Comparison of ENCODE assay signal across 11 mouse cellular contexts in the genomic region with DNA sequence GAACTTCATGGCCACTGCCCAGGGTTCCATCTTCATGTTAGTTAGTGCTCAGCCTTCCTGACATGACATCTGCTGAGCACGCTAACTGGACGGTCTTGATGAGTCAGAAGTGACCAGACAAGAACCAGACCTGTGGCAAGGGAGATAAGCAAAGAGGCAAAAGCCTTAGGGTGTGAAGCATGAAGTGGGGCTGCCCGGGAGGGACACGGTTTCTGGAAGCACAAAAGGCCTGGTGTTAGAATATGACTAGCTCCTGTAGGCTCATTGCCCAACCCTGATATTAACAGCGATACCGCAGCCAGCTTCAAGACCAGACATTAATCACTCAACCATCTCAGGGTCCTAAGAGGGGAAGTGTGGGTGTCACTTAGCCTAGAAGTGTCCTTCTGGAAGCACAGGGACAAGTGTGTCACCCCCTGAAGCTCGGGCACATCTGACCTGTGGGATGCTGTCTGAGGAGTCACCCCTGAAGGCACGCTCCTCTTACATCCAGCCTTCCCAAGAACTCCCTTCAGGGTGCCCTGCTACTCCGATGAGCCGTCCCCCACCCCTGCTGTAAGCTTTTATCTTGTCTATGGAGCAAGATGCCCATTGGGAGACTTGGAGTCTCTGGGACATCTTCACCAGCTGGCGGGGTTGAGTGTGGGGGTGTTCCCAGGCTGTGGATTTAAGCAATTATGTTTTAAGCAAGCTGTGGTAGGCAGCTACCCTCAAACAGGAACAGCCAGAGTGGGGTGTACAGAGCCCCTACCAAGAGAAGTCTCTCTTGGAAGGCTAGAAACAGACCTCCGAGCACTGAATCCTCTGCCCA. TPM values are rescaled to one million over a fixed set of nuclear protein-coding genes. Genes with fewer than 3 reads are reported as not detected.
DNase-seq lines count a peak whose midpoint lies in the region; ATAC-seq and TF ChIP-seq lines count a peak whose summit lies in the region.
"Had no signal": no experiment of that assay in that cellular context is flagged by ENCODE, and none has a peak within 500 bp of the region (broad histone marks: within the 10 kb centered on the region; RNA-seq: fewer than 3 reads in every experiment).

No protein-coding gene starts in this region.

- peak overlapping the region; percentile 2; the same call in 1 of the 2 replicates for H3K9ac ChIP-seq in heart, embryonic 11.5 days (ENCODE audit: low read depth, low read length)
- no peak overlapping the region for H3K9ac ChIP-seq in stomach, postnatal 0 days (ENCODE audit: low read length)
- H3K9ac ChIP-seq in neural tube, embryonic 15.5 days (replicated peaks), result no peak overlapping the region
- H3K9ac ChIP-seq: hindbrain, embryonic 14.5 days had no signal

- 44% methylated on average over 12 of the region's 12 CpGs for WGBS in heart, embryonic 11.5 days (ENCODE audit: insufficient replicate concordance)
- 68% methylated on average over 12 of the region's 12 CpGs for WGBS in stomach, postnatal 0 days
- WGBS in neural tube, embryonic 15.5 days, result 71% methylated on average over 12 of the region's 12 CpGs

- no peak for TF ChIP-seq CTCF in stomach, postnatal 0 days (IDR thresholded peaks at IDR 0.05; ENCODE audit: low read depth)

- DNase-seq in heart, adult 18-20 months, result no peak
- DNase-seq in thymus, postnatal 36 days, result peak; percentile 7 to 16
- DNase-seq in thymus, postnatal 25 days, result no peak
- peak; percentile 85 for DNase-seq in liver
- DNase-seq in stomach, postnatal 0 days (ENCODE audit: low spot score), result peak; percentile 18
- no peak for DNase-seq in yolk sac, embryonic 10.5 days (ENCODE audit: low spot score)
- DNase-seq: adrenal gland, adult 8-10 months had no signal

- peaks cover 69% of the 10 kb centered on the region for H3K4me1 ChIP-seq in heart, embryonic 11.5 days (ENCODE audit: control insufficient read depth, insufficient read depth, low read length)
- H3K4me1 ChIP-seq in stomach, postnatal 0 days (replicated peaks; ENCODE audit: control insufficient read depth, insufficient read depth), result peaks cover 16% of the 10 kb centered on the region
- H3K4me1 ChIP-seq in neural tube, embryonic 15.5 days, result peaks cover 15% of the 10 kb centered on the region

- TF ChIP-seq EP300 in stomach, postnatal 0 days (optimal IDR thresholded peaks at IDR 0.05), result no peak

- no peaks in the 10 kb centered on the region for H3K36me3 ChIP-seq in heart, embryonic 11.5 days (ENCODE audit: control insufficient read depth, insufficient read depth, low read length)
- H3K36me3 ChIP-seq in stomach, postnatal 0 days (ENCODE audit: control insufficient read depth, insufficient read depth, low read length), result no peaks in the 10 kb centered on the region
- H3K36me3 ChIP-seq in neural tube, embryonic 15.5 days, result no peaks in the 10 kb centered on the region

- no peaks in the 10 kb centered on the region for H3K9me3 ChIP-seq in heart, embryonic 11.5 days (replicated peaks; ENCODE audit: control insufficient read depth, low read length)
- no peaks in the 10 kb centered on the region for H3K9me3 ChIP-seq in stomach, postnatal 0 days (ENCODE audit: control insufficient read depth, low read length)
- no peaks in the 10 kb centered on the region for H3K9me3 ChIP-seq in neural tube, embryonic 15.5 days (replicated peaks)

- H3K4me3 ChIP-seq in heart, embryonic 11.5 days (ENCODE audit: low read depth, low read length), result no peak overlapping the region
- H3K4me3 ChIP-seq in stomach, postnatal 0 days (ENCODE audit: low read depth, low read length), result no peak overlapping the region
- H3K4me3 ChIP-seq in neural tube, embryonic 15.5 days (replicated peaks), result no peak overlapping the region
- H3K4me3 ChIP-seq: layer of hippocampus, adult 2 months had no signal

- ATAC-seq in heart, embryonic 11.5 days (replicated peaks; ENCODE audit: insufficient number of reproducible peaks, low FRiP score, low TSS enrichment), result peak; percentile 75
- ATAC-seq in stomach, postnatal 0 days (ENCODE audit: low FRiP score, low TSS enrichment), result no peak
- ATAC-seq in neural tube, embryonic 15.5 days (ENCODE audit: low FRiP score), result no peak

- peak overlapping the region; percentile 86 for H3K27ac ChIP-seq in heart, embryonic 11.5 days (ENCODE audit: low read depth, low read length)
- no peak overlapping the region for H3K27ac ChIP-seq in stomach, postnatal 0 days (replicated peaks)
- no peak overlapping the region for H3K27ac ChIP-seq in neural tube, embryonic 15.5 days (replicated peaks)
- H3K27ac ChIP-seq: hindbrain, embryonic 14.5 days; layer of hippocampus, adult 2 months had no signal

- H3K27me3 ChIP-seq in heart, embryonic 11.5 days (ENCODE audit: control insufficient read depth, insufficient read depth, low read length), result peaks cover 2% of the 10 kb centered on the region
- H3K27me3 ChIP-seq in stomach, postnatal 0 days (ENCODE audit: control insufficient read depth, insufficient read depth, low read length), result no peaks in the 10 kb centered on the region
- peaks cover 16% of the 10 kb centered on the region for H3K27me3 ChIP-seq in neural tube, embryonic 15.5 days (replicated peaks)

- H3K4me2 ChIP-seq in heart, embryonic 11.5 days, result no peak overlapping the region; the same call in 1 of the 2 replicates
- H3K4me2 ChIP-seq in stomach, postnatal 0 days (replicated peaks; ENCODE audit: low read depth), result no peak overlapping the region
- no peak overlapping the region for H3K4me2 ChIP-seq in neural tube, embryonic 15.5 days
- H3K4me2 ChIP-seq: hindbrain, embryonic 14.5 days had no signal

RNA-seq across cellular contexts. Expression of gene Zfp36l2, which starts 34.6 kb away (rescaled TPM):
- 8.0 and 9.6 TPM in 2 replicates for polyA plus RNA-seq in heart, embryonic 11.5 days (2014; fragmentation: Nextera tagmentation; extraction: Ambion mirVana)
- 10 to 100 TPM; 18.7 to 22.8 TPM for total RNA-seq in heart, adult 18-20 months (2021)
- 17.5 and 18.3 TPM in 2 replicates for polyA plus RNA-seq in stomach, postnatal 0 days (2015; fragmentation: Nextera tagmentation; extraction: Ambion mirVana)
- 4.8 and 10.0 TPM in 2 replicates for polyA plus RNA-seq in neural tube, embryonic 15.5 days (2015; fragmentation: Nextera tagmentation; extraction: Ambion mirVana)

Comparison
In these comparisons a context has a peak if more than half of its experiments do, and no peak if none do; other contexts are left out.
1. DNase-seq: peak in thymus, postnatal 36 days (2 of 2), liver (single experiment) and stomach, postnatal 0 days (single experiment); none in heart, adult 18-20 months (0 of 2), thymus, postnatal 25 days (single experiment) and yolk sac, embryonic 10.5 days (single experiment).